Mouse (Mus musculus) embryo, embryonic 10 days (tissue): ENCODE results near the gene Kazn.

Experiments used
- DNase-seq: peaks from one replicate; pipeline ENCODE4 v3.0.0-alpha.2; 2015; ENCODE audit warnings: low spot score

Gene Kazn

GRCm38 (mm10) chr4:142053661-142054448 lies 185.3 kb downstream of the Kazn start:
- DNase-seq: no peak

DNA sequence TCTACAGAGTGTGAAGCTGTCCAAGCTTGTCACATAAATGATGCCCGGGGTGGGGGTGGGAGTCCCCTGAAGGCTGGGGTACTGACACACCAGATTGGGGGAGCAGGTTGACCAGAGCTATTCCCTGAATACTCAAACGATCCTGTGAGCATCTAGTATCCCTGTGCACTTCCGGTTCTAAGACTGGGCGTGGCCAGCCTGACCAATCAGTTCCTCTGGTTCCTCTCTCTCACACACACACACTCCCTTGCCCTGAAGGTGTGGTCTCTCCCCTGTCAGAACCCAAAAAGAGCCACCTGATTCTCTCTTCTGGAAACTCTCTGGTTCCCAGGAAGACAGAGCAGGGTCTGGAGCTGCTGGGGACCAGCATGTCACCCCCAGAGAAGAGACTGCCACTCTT lies 185.9 kb downstream of the Kazn start:
- no peak for DNase-seq

DNA sequence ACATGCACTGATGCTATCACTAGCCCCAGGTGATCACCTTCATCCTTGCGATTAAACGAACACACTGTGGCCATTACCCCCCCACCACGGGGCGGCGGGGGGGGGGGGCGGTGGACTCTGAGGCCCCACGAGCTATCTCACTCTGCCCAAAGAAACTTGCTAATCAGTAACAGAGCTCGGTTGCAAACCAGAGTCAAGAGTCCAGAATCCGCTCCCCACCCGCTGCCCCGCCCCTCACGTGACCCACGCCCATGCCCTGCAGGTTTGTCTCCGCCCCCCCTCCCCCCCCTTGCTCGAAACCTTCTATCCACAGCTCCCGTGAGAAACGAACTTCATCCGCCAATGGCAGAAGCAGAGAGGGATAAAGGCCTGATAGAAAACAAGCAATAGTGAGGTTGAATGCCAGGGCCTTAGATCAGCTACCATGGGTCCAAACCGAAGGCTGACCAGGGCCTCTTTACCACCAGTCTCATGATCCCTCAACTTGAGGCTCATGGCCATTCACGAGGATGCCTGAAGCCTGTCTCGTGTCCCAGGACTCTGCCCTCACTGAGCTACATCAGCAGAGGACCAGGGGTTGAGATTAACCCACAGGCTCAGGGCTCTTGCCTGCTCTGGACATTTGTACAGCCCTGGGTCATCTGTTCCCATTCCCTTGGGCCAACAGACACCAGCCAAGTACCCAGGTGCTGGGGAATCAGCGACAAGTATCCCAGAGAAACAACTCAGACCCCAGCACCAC lies 186.6 kb downstream of the Kazn start:
- DNase-seq: no peak
